Mouse (Mus musculus): ENCODE data around the gene Gm40193.

DNA sequence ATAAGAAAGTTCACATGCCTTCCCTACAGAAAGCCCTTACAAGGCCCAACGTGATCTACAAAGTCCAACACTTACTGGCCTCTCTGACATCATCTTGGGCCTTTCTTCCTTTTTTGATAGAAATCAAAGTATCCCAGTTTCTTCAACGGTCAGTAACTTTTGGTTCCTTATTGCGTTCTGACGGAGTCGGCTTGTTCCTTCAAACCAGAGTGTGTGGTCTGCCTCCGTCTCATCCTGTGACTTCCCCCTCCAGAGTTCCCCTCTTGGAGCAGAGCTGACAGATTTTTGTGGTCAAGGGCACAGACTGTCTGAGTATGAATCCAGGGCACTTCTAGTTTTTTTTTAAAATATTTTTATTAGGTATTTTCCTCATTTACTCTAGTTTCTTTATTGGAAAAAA is 43.1 kb downstream of the Gm40193 start:
- TF ChIP-seq CTCF (IDR thresholded peaks at IDR 0.05; ENCODE audit: borderline replicate concordance, insufficient read depth, low read length) (no peak), POLR2A (IDR thresholded peaks at IDR 0.05; ENCODE audit: low read depth, low read length) (no peak)
